Mouse (Mus musculus) cerebral cortex, adult 2 months (tissue): ENCODE results near the gene Mettl6.

ENCODE experiments used
- WGBS: fragments of 180-500 bp; shearing (Covaris S2); methylation state at CpG from one replicate; pipeline ENCODE4 v1.1.7; 2018; 5-methylcytosine and 5-hydroxymethylcytosine counted together

Gene Mettl6

DNA sequence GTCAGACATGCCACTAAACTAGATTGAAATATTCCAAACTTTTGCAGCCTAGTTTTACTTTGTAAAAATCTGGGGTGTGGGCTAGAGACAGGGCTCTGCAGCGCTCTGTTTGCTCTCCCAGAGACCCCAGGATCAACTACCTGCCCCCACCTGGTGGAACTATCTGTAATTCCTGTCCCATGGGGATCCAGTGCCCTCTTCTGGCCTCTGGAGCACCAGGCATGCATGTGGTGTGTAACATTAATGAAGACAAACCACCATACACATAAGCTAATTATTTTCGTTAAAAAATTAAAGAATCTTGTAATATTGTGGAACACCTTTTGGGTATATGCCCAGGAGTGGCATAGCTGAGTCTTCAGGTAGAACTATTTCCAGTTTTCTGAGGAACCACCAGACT is 21.5 kb downstream of the Mettl6 start:
- WGBS: 96% methylated on average over 2 of the region's 2 CpGs

DNA sequence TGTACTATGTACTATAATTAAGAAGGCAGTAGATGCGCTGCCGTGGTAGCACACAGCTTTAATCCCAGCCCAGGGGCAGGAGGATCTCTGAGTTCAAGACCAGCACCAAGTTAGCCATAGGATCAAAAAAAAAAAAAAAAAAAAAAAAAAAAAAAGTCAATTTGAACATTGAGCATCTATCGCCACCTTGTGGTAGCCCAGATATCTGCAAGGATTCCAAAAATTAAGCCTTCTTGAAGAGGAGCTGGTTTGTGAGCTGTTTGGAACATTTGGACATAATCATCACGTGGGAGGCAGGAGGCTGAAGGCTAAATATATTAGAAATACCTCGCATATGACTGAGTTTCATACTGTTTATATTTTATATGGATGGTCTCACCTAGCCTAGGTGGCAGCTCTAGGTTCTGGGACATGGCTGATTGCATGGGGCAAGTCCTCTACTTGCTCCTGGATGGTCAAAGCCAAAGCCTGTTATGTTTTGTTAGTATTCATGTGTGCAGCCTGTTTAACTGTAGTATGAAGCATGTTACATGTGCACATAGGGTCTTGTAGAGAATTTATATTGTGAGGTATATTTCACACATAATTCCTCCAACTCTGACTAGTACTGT is 22.3 kb downstream of the Mettl6 start:
- 6% methylated on average over 5 of the region's 5 CpGs for WGBS

DNA sequence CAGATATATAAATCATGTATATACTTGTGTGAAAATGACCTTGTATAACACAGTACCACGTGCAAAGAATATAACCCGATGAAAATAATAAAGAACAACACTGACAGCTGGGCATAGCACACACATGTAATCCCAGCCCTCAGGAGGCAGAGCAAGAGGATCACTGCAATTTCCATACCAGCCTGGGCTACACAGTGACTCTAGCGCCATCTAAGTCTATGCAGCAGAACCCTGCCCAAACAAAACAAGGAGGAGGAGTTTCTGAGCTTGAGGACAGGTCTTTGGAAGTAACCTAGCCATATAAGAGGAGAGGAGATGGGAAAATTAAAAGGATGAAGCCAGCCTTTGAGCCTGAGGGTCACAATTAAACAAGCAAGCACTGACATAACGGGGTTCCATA is 25.1 kb downstream of the Mettl6 start:
- WGBS: 71% methylated on average over 4 of the region's 4 CpGs

DNA sequence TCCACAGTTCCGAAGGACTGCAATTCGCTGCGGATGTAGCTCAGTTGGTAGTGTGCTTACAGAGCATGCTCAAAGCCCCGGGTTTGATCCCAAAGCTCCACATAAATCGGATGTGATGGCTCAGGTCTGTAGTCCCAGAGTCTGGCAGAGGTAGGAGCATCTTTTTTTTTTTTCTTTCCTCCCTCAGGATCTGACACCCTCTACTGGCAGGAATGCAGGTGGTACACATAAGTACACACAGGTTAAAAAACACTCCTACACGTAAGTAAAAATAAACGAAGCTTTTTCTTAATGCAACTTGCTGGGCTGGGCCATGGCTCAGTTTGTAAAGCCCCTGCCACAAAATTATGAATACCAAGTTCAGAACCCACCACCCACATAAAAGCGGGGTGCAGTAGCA is 30.7 kb downstream of the Mettl6 start:
- 58% methylated on average over 8 of the region's 8 CpGs for WGBS

DNA sequence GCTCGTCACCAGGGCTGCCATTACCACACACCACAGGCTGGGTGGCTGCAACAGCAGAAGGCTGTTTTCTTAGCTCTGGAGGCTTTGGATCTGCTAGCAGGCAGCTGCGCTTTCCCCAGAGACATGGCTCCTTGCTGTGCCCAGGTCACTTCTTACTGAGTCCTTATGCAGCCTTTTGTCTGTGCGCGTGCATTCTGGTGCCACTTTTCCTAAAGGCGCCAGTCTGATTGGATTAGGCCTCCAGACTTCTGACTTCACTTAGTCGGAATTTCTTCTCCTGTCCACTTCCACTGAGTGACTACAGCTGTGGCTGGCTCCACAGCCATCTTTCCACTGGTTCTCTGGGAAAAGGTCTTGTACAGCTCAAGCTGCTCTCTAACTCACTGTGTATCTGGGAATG is 32.0 kb downstream of the Mettl6 start:
- 83% methylated on average over 6 of the region's 6 CpGs for WGBS

DNA sequence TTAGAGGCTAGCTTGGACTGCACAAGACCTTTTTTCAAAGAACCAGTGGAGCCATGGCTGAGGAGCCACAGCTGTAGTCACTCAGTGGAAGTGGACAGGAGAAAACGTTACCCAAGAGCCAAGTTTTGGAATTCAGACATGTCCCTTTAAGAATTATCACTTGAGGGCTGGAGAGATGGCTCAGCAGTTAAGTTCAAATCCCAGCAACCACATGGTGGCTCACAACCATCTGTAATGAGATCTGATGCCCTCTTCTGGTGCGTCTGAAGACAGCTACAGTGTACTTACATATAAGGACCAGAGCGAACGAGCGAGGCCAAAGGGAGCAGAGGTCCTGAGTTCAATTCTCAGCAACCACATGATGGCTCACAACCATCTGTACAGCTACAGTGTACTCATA is 32.6 kb downstream of the Mettl6 start:
- WGBS: 93% methylated on average over 5 of the region's 5 CpGs

DNA sequence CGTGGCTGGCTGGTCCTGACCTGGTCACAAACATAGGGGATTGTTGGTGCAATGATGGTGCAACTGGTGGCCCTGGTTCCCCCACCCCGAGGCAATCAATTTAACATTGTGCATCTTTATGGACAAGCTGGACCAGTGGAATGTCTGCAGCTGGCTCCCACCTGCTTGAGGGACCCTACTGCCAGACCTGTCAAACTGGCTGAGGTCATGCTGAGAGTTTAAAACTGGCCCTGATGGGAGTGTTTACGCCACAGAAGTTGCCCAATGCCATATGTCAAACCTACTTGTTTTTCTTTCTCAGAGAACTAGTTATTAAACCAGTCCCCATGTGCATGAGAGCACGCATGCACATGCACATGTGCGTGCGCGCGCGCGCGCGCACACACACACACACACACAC is 36.8 kb downstream of the Mettl6 start:
- WGBS: 95% methylated on average over 12 of the region's 12 CpGs

DNA sequence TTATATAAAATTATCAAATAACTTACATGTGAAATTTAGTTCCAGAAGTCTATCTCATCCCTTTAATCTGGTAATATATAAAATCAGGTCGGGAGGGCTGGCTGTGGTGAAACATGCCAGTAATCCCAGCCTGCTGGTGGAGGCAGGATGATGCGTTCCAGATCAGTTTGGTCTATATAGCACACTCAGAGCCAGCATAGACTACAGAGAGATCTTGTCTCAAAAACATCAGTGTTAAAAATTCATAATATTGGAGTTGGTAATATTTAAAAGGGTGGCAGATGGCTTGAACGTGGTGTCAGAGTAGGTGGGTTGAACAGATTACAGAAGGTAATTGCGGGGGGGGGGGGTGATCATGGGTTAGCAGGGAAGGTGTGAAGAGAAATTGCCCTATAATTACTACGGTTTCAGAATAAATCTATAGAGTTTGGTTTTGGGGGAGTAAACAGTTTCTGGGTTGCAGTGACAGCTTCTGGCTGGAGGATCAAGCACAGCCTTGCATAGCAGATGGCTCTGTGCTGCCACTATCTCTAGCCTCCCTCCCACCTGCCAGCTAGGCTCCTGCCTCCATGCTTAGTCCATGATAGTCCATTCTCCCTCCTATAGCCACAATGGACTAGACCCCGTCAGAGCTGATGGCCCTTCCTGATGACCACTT is 38.6 kb downstream of the Mettl6 start:
- WGBS: 64% methylated on average over 6 of the region's 6 CpGs

DNA sequence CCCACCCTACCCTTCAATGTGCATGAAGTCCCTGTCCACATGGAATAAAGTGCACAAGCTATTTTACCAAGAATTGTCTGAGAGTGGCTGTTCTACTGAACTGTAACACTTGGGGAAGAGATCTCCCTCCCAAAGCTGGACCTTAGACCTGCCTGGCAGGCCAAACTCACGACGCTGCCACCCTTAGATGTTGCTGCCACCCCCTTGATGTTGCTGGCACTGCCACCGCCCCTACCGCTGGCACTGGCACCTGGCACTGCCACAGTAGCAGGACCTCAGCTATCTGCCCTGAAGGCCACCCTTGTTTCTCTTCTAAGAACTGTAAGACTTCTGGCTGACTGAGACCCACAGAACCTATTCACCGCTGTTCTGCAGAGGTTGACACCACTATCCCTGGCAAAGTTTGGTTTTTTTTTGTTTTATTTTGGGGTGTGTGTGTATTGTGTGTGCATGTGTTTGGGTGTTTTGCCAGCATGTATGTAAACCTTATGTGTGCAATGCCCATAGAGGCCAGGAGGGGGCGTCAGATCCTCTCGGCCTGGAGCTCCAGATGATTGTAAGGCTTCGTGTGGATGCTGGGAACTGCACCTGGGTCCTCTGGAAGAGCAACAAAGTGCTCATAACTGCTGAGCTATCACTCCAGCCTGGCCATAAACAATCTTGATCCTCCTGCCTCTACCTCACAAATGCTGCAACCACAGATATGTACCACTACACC is 39.8 kb downstream of the Mettl6 start:
- 83% methylated on average over 8 of the region's 8 CpGs for WGBS

DNA sequence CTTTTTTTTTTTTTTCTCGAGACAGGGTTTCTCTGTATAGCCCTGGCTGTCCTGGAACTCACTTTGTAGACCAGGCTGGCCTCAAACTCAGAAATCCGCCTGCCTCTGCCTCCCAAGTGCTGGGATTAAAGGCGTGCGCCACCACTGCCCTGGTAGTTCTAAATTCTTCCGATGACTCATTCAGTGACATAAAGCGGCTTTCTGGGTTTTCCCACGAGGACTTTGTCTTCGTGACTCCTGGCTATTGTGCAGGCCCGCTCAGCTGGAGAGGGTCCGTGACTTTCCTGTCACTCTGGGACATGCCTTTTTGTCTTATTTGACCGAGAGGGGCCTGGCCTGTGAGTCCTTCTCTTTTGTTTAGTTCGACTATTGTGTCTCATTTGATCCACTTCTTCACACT is 40.9 kb downstream of the Mettl6 start:
- 82% methylated on average over 12 of the region's 12 CpGs for WGBS

DNA sequence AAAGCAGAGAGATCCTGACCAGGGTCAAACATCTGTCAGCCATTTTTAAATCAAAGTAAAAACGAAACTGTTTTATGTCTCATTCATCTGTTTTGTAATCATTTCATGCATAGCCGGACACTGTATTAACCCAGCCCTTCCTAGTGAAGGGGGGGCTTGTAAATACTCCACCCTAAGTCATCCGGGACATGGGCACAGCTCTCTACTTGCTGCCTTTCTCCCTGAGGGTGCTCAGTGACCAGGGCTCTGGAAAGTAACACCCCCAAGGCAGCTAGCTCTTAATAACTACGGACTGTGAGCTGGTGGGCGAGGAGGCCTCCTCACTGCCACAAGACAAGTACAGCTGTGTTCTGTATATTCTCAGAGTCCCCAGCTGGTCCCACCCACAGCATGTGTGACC is 45.8 kb downstream of the Mettl6 start:
- WGBS: 63% methylated on average over 5 of the region's 5 CpGs

DNA sequence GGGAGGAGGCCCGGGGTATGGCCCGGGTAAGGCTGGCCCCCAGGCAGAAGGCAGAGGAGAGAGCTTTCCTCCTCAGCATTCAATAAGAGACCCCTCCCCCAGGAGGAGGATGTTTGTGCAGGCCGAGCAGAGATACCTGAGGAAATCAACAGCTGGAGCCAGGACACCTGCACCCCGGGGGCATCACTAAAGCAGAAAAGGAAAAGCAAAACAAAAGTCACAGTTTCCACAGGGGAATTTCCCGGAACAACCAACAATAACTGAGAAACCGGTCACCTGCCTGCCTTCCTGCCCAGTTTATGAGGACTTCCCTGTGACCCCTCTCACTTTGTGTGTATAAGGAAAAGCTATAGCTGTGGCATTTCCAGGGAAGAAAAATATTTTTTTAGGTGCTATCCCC is 51.2 kb downstream of the Mettl6 start:
- WGBS: 84% methylated on average over 6 of the region's 6 CpGs

DNA sequence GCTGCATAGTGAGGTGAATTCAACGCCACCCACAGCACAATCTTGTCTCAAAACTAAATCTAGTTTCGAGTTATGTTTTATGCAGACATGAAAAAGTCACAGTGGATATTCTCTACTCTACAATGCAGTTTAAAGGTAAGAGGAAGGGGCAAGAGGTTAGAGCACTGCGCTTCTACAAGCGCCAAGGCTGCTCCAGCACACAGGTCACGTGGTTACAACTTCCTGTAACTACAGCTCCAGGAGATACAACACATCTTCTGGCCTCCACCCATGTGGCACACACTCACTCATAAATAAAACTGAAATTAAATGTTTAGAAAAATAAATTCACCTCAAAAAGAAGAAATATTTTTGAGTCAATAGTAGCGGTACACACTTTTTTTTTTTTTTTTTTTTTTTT is 54.1 kb downstream of the Mettl6 start:
- WGBS: 84% methylated on average over 6 of the region's 6 CpGs

DNA sequence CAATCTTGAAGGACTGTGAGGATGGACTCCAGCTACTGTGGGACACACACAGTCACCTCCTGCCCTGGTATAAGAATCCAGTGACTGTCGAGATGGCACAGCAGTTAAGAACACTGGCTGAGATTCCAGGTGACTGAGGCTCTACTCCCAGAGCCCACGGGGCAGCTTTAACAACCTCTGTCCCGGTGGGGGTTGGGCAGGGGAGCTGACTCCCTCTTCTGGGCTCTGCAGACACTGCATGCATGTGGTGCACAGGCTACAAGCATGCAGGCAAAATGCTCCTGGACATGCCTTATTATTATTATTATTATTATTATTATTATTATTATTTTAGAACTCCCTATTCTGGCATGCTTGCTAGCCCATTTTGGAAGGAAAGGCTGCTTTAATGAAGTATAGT is 54.6 kb downstream of the Mettl6 start:
- 57% methylated on average over 3 of the region's 3 CpGs for WGBS

DNA sequence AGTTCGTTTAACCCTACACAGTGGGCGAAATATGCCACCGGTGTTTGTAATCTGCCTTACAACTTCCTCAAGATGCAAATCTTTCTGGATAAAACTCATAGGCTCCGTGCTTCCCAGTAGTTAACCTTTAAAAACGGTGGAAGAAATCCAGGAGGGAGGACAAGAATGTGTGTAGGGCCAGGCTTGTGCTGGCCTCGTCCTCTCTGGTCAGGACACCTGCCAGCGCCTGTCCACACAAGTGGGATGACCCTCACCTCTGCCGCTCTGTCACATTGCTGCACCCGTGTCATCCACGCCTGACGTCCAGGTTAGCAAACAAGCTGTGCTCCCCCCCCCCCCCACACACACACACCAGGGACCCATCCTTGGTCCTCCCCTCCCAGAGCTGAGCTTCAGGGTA is 55.6 kb downstream of the Mettl6 start:
- WGBS: 82% methylated on average over 11 of the region's 11 CpGs

DNA sequence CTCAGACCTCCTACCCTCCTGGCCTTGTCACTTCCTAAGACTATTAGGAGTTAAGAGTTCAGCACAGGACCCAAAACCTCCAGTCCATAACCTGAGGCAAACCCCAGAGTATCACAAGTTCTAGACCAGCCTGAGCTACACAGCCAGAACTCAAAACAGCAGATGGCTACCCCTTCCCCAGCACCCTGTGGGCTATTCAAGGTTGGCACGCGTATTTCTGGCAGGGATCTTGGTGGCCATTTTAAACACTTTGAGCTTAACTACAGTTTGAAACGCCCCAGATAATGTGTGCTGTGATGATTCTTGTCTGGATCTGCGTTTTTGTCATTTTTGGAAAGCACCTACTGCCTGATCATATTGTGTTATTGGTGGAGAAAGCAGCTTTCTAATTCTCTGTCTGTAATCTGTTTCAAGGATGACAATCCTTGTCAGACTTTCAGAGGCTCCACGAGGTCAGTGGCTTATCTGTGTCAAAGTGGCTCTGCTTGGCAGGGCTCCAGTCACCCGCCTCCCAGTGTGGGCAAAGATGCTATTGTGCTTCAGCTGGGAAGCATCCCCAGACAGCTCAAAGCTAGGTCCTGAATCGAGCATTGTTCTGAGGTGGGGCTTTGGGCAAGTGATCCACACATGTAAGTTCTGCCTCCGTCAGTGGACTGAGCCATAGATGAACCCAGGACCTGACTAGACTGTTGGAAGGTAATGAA is 56.9 kb downstream of the Mettl6 start:
- 45% methylated on average over 8 of the region's 8 CpGs for WGBS

DNA sequence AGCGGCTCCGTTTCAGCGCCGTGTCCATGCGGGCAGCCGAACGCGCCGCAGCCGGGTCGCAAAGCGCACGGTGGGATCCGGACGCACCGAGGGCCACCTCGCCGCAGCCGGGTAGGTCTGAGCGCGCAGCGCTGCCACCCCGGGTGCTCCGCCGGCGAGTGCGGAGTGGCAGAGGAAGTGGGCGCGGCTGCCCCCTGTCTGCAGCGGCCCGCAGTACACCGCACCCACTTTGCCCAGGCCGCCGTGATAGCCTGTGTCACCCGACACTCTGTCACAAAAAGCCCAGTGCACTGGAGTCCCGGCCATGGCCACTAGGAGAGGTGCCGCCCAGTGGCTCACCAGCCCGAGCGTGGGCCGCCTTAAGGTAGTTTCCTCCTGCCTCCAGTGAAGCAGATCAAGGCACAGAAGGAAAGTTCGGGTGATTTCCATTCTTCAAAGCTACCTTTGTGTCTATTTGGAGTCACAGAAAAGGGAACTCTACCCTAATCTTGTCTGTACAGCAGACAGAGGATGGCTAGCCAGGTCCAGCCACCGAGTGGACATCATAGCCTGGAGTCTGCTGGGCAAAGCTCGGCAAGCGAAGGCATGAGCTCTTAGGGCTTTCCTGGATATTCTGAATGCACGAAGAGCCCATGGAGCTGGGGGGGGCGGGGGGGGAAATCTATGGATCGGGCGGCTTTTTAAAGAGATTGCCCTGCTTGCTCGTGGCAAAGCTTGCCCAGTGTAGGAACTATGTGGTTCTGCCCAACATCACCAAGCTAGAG is 58.7 kb downstream of the Mettl6 start, which contains the start of gene Sh3bp5:
TSS of gene Sh3bp5 (minus strand) at position 149 of the 764 bp plus-strand sequence.
- 6% methylated on average over 49 of the region's 49 CpGs for WGBS

DNA sequence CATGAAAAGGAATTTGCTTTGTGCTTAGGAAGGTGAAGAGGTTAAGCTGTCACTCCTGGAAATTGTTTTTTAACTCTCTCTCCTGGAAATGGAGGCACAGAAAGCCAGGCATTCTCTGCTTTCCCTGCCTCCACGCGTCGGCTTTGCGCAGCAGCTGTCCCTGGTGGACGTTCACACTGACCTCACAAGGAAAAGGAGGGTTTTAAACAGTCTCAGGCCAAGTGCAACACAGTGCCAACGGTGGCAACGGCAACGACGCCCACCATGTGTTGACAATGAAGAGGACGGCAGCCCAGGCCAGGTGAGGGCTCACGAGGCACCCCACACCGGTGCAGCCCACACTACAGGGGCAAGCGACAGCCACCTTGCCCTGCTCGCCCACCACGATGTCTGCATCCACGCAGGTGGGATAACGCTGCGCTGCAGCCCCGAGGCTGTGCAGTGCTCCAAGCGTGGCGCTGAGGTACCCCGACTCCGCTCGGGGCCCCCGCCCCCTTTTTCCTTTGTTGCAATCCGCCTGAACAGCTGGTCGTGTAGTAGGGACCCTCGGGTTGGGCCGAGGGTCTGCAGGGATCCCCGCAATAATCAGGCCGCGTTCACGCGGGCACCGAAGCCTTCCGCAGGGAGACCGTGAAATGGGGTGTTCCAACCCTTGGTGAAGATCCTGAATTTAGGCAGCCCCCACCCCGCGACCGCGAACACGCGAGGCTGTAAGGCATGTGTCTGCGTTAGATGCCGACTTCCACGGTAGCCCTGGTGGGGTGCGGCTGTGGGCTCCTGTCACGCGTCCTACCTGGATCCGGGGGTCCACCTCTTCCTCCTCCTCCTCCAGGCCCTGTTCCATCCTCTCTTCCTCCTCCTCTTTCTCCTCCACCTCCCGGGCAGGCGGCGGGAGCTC is 59.6 kb downstream of the Mettl6 start:
- WGBS: 1% methylated on average over 53 of the region's 53 CpGs

DNA sequence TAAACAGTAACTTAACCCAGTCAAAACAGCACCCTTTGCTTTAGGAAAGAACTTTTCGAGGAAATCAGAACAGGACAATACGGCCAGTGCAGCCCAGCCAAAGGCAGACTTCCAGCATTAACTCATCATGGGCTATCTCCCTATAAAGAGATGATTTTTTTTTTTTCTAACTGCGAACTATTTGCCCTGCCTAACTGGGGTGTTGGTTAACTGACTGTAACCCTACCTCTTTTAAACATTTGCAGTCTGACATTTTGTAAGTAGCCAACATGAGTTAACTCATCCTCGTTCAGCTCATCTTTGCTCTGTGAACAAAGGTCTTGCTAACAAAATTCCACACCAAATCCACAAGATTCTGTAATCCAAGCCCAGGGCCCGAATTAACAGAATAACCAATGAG is 60.4 kb downstream of the Mettl6 start:
- WGBS: 45% methylated on average over 5 of the region's 5 CpGs

DNA sequence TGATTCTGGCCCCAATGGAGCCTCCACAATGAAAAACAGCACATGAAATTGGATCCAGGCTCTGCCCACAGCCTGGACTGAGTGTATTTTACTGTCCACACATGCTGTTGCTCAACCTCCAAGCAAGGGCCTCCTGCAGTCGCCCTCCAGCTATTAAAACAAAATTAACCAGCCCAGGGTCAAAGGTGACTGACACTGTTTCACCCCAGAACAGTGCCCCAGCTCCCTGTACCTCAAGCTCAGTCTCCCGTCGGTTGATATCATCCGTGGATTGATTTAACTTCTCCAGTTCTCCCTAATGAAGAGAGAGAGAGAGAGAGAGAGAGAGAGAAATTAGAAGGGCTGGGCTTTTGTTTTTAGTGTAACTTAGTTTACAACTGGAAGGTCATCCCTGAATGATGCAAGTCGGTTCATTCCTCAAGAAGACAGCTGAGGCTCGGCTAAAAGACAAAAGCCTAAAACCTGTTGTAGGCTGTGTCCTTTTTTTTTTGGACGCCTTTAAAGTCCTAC is 60.9 kb downstream of the Mettl6 start:
- 54% methylated on average over 7 of the region's 7 CpGs for WGBS

DNA sequence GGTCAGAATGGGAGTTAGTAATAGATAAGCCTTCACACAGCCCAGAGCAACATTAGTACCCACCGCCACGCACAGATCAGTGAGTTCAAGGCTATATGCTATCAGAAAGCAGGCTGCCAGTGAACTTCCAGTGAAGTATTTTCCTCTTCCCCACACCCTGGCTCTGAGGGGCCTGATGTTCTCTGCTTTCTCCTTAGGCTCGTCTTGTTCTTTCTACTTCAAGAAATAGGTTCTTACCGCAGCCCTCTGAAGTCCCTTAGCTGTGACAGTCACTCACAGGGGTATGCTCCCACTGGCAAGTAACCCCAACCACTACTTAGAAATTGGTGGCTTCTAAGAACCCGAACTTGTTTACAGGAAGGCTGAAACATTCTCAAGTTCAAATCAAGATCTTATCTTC is 61.7 kb downstream of the Mettl6 start:
- WGBS: 67% methylated on average over 5 of the region's 5 CpGs
